Mouse (Mus musculus) neural tube, embryonic 14.5 days (tissue): Measurements from ENCODE around the gene Elk4. TPM values are rescaled to one million over a fixed set of nuclear protein-coding genes. Genes with fewer than 3 reads are reported as not detected.

Experiments
- polyA plus RNA-seq: library from polyadenylated mRNA; unstranded; fragments of >200 nt; fragmentation: Nextera tagmentation; extraction: Ambion mirVana; gene quantifications from 2 replicates; pipeline ENCODE4 v1.2.1, GENCODE M21; 2014

Gene Elk4
- polyA plus RNA-seq, 1 experiment from 2014 or later, result 13.8 TPM

Other genes starting within 250 kb of the Elk4 start
- 0.08 and 0.37 TPM in 2 replicates for gene Pm20d1, start 210.2 kb upstream of the Elk4 start, polyA plus RNA-seq
- 7.8 and 15.7 TPM in 2 replicates for gene Slc41a1, start 180.1 kb upstream of the Elk4 start, polyA plus RNA-seq
- gene Rab29, start 140.4 kb upstream of the Elk4 start, polyA plus RNA-seq, result 3.3 and 8.4 TPM in 2 replicates
- gene Nucks1, start 97.1 kb upstream of the Elk4 start, polyA plus RNA-seq, result 39.8 and 40.3 TPM in 2 replicates
- 0.66 and 3.4 TPM in 2 replicates for gene Slc45a3, start 44.6 kb upstream of the Elk4 start, polyA plus RNA-seq
- 8.5 and 9.4 TPM in 2 replicates for gene Mfsd4a, start 60.5 kb downstream of the Elk4 start, polyA plus RNA-seq
- 0.36 and 0.42 TPM in 2 replicates for gene Cdk18, start 132.1 kb downstream of the Elk4 start, polyA plus RNA-seq
- 21.0 and 25.3 TPM in 2 replicates for gene Lemd1, start 183.8 kb downstream of the Elk4 start, polyA plus RNA-seq
- 3.6 and 3.8 TPM in 2 replicates for gene AC124108.1, start 183.8 kb downstream of the Elk4 start, polyA plus RNA-seq
- 0.74 and 0.76 TPM in 2 replicates for gene Gm10188, start 222.2 kb downstream of the Elk4 start, polyA plus RNA-seq